Mouse (Mus musculus) stomach, postnatal 0 days (tissue): ENCODE measurements around the gene Ccdc3. TPM values are rescaled to one million over a fixed set of nuclear protein-coding genes. Genes with fewer than 3 reads are reported as not detected.

ENCODE experiments used
- ATAC-seq: fragments of 200-750 bp; cut with Nextera tagmentation; 2 replicates; pipeline ENCODE4 v1.8.0; 2017; ENCODE audit not compliant: low FRiP score, low TSS enrichment
- DNase-seq: peaks from one replicate; pipeline ENCODE4 v3.0.0-alpha.2; 2016; ENCODE audit warnings: low spot score
- H3K27ac ChIP-seq: fragments of 300-500 bp; sonication (generic); replicated peaks from 2 replicates; pipeline ENCODE4 v1.5.1; 2014; ENCODE audit warnings: mild to moderate bottlenecking, control low read depth
- H3K27me3 ChIP-seq: fragments of 300-500 bp; sonication (generic); 2 replicates; pipeline ENCODE4 v1.6.1; 2014; ENCODE audit warnings: low read length; ENCODE audit not compliant: control insufficient read depth, insufficient read depth
- H3K36me3 ChIP-seq: fragments of 300-500 bp; sonication (generic); 2 replicates; pipeline ENCODE4 v1.6.1; 2014; ENCODE audit warnings: low read length, mixed read lengths; ENCODE audit not compliant: control insufficient read depth, insufficient read depth
- H3K4me1 ChIP-seq: fragments of 300-500 bp; sonication (generic); replicated peaks from 2 replicates; pipeline ENCODE4 v1.6.1; 2014; ENCODE audit warnings: antibody characterized with exemption; ENCODE audit not compliant: control insufficient read depth, insufficient read depth
- H3K4me2 ChIP-seq: fragments of 300-500 bp; sonication (generic); replicated peaks from 2 replicates; pipeline ENCODE4 v1.6.1; 2014; ENCODE audit warnings: low read depth, mild to moderate bottlenecking, control low read depth, moderate library complexity
- H3K4me3 ChIP-seq: fragments of 300-500 bp; sonication (generic); 2 replicates; pipeline ENCODE4 v1.5.1; 2014; ENCODE audit warnings: low read depth, low read length, control low read depth
- H3K9ac ChIP-seq: fragments of 300-500 bp; sonication (generic); 2 replicates; pipeline ENCODE4 v1.6.1; 2014; ENCODE audit warnings: mild to moderate bottlenecking, low read length, control low read depth, mixed read lengths
- H3K9me3 ChIP-seq: fragments of 300-500 bp; sonication (generic); 2 replicates; pipeline ENCODE4 v1.6.1; 2016; ENCODE audit warnings: low read length; ENCODE audit not compliant: control insufficient read depth
- CTCF ChIP-seq: IDR thresholded peaks from 2 replicates; pipeline ENCODE4 v1.5.1; 2016; ENCODE audit warnings: antibody characterized with exemption, low read depth, mild to moderate bottlenecking, moderate library complexity
- EP300 ChIP-seq: optimal IDR thresholded peaks from 2 replicates; pipeline ENCODE3; 2016; ENCODE audit warnings: antibody characterized with exemption
- WGBS: fragments of 180-500 bp; shearing (Covaris S2); extraction: QIAGEN DNeasy Blood & Tissue Kit; methylation state at CpG from one replicate; pipeline ENCODE4 v1.1.7; 2014; 5-methylcytosine and 5-hydroxymethylcytosine counted together
- polyA plus RNA-seq: library from polyadenylated mRNA; unstranded; fragments of >200 nt; fragmentation: Nextera tagmentation; extraction: Ambion mirVana; gene quantifications from 2 replicates; pipeline ENCODE4 v1.2.1, GENCODE M21; 2015

Ccdc3 gene
- polyA plus RNA-seq, 1 experiment from 2014 or later, result 24.4 TPM

DNA sequence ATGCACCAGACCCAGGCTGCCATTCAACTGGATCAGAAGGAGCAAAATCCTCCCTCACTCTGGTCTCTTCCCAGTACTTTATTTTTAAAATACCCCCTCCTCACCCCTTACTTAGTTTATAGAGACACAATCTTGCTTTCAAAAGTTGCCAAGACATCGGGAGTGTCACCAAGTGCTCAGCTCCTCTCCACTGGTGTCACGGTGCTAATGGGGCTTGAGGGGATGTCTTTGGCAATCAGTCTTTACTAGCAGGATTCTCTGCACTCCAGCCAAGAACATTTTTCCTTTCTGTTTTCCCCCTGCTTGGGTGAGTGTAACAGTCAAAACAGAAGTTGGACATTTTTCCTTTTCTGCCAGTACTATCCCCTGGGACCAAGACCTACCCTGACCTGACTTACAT, 10.3 kb downstream of the Ccdc3 start:
- no peak for DNase-seq
- Histone ChIP-seq H3K9me3 (no peaks in the 10 kb centered on the region), H3K27me3 (no peaks in the 10 kb centered on the region), H3K36me3 (no peaks in the 10 kb centered on the region), H3K4me2 (0 out of 2 replicates have a peak overlapping the region, but pooled peaks have one; percentile 2), H3K4me1 (no peaks in the 10 kb centered on the region), H3K9ac (no peak overlapping the region), H3K4me3 (no peak overlapping the region), H3K27ac (no peak overlapping the region)
- 40% methylated on average over 2 of the region's 2 CpGs for WGBS
- no peak for ATAC-seq
- TF ChIP-seq EP300, result no peak
- TF ChIP-seq CTCF, result no peak

DNA sequence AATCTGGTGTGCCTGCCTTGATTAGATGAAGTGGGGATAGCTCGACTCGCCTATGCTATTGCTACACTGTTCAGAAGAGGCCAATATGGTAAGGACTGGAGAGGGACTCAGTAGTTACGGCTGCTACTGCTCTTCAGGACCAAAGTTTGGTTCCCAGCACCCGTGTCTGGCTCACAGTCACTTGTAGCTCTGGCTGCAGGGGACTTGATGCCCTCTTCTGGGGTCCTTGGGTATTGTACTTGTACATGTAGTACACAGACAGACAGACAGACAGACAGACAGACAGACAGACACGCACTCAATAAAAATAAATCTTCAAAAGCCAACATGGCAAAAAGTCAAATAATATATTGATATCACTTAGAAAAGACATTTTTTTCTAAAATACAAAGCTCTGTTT, 17.1 kb downstream of the Ccdc3 start:
- ATAC-seq, result no peak
- no peak for DNase-seq
- Histone ChIP-seq H3K4me3 (no peak overlapping the region), H3K4me2 (no peak overlapping the region), H3K36me3 (no peaks in the 10 kb centered on the region), H3K27ac (no peak overlapping the region), H3K9ac (no peak overlapping the region), H3K9me3 (no peaks in the 10 kb centered on the region), H3K4me1 (no peaks in the 10 kb centered on the region), H3K27me3 (no peaks in the 10 kb centered on the region)
- TF ChIP-seq EP300 (no peak), CTCF (no peak)
- 94% methylated on average over 5 of the region's 5 CpGs for WGBS

DNA sequence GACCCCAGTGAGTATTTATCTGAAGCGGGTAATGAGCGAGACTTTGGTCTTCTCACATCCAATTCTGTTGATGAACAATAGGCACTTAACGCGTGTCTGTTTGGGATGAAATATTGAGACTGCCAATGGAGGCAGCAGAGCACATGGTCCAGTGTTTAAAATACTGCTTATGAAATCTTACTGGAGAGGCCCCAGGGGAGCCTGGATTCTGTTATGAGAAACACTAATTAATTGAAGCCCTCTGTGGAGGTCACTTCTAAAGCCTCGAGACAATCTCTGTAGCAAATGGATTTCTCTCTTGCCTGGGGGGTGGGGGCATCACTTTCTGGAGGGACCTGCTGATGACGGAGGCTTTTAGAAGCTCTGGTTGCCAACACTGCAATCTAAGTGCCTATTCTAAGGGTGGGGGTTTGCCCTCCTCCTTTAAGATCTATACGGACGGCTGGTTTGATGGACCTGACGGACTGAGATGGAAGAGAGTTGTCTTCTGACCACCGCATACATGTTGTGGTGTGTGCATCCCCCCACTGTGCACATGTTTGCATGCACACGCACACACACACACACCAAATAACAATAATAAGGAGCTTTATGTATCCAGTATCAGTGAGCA, 22.8 kb downstream of the Ccdc3 start:
- Histone ChIP-seq H3K9me3 (no peaks in the 10 kb centered on the region), H3K4me1 (no peaks in the 10 kb centered on the region), H3K4me2 (no peak overlapping the region), H3K27me3 (no peaks in the 10 kb centered on the region), H3K36me3 (no peaks in the 10 kb centered on the region), H3K27ac (no peak overlapping the region), H3K4me3 (no peak overlapping the region), H3K9ac (no peak overlapping the region)
- no peak for ATAC-seq
- peak; percentile 22; the same call in 1 of the 2 replicates for TF ChIP-seq CTCF
- TF ChIP-seq EP300, result no peak
- WGBS, result 66% methylated on average over 11 of the region's 11 CpGs
- DNase-seq, result no peak

DNA sequence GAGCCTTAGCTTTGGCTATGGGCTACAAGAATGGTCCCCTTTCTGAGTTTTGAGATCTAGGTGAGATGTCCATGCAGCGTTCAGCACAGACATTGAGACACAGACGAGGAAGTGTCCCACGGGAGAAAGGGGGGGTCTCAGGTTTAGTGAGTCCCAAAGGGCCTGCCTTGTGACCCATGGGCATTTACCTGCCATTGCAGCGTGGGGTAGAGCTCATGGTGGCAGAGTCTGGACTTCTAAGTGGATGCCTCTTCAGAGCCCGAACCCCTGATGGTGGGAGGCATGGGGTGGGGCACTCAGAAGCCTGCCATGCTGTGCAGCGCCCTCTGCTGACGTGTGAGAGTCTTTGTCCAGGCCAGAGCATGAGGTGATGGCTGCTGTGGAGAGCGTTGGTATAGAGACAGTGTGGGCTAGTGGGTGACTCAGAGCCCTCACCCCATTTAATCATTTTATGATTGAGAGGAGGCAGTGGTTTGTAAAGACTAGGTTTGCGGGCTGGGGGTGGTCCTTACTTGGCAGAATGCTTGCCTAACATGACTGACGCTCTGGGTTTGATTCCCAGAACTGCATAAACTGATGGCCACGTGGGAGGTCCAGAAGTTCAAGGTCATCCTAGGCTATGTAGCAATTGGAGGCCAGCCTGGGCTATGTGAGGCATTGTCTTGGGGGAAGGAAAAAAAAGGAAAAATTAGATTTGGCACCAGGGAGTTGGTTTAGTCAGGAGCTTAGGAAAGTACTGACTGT, 23.6 kb downstream of the Ccdc3 start:
- H3K4me2 ChIP-seq, result no peak overlapping the region
- H3K9ac ChIP-seq, result no peak overlapping the region
- peak; percentile 16 for DNase-seq
- no peaks in the 10 kb centered on the region for H3K4me1 ChIP-seq
- TF ChIP-seq CTCF, result peak; percentile 62
- no peak for TF ChIP-seq EP300
- H3K36me3 ChIP-seq, result no peaks in the 10 kb centered on the region
- no peaks in the 10 kb centered on the region for H3K9me3 ChIP-seq
- ATAC-seq, result peak; percentile 38; the same call in 1 of the 2 replicates
- WGBS, result 69% methylated on average over 11 of the region's 11 CpGs
- H3K4me3 ChIP-seq, result no peak overlapping the region
- no peak overlapping the region for H3K27ac ChIP-seq
- no peaks in the 10 kb centered on the region for H3K27me3 ChIP-seq

DNA sequence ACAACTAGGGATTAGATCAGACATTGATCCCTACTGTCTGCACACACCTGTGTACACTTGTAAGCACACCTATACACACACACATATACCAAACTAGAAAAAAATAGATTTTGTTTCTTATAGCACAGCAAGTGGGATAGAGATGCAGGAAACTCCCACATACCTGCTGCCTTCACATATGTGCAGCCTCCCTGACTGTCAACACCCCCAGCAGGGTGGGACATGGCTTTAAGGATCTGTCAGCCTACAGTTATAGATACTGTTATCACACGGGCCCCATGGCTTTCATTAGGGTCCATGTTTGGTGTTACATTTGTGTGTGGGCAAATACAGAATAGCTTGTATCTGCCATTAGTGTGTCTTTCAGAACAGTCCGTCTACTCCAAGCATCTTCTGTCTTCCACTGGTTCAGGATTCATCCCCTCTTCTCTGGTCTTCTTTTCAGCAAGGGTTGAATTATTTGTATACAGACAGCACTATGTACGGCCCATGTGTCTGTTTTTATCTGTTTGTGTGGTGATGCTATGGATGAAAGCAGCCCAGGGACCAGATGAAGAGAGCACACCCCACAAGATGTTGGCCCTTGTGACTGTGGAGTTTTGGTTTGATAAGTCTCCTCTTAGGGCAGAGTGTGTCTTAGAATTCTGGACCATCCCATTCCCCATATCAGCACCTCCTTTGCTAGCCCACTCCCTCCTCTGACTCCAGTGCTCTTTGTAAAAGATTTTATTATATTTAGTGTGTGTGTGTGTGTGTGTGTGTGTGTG, 24.5 kb downstream of the Ccdc3 start:
- Histone ChIP-seq H3K4me3 (no peak overlapping the region), H3K27ac (no peak overlapping the region), H3K27me3 (no peaks in the 10 kb centered on the region), H3K9ac (no peak overlapping the region), H3K4me1 (no peaks in the 10 kb centered on the region), H3K4me2 (no peak overlapping the region), H3K36me3 (no peaks in the 10 kb centered on the region), H3K9me3 (no peaks in the 10 kb centered on the region)
- TF ChIP-seq CTCF, result no peak
- no peak for TF ChIP-seq EP300
- 76% methylated on average over 3 of the region's 3 CpGs for WGBS
- DNase-seq (no peak), ATAC-seq (no peak)

DNA sequence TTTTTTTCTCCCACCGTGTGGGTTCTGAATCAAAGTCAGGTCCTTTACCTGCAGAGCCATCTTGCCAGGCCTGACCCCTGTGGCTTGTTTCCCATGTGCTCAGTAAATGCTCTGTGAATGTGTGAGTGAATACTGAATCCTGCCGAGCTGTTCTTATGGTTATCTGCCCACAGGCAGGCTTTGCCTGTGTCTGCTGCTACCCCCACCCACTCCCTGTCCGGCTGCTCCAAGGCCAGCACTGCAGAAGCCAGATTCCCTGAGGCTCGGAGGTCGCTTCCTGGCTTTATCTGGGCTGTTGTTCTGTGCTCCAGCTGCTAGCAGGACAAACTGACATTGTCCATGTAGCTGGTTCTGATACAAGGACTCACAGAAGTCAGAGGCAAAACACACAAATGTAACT, 25.2 kb downstream of the Ccdc3 start:
- WGBS, result 45% methylated on average over 5 of the region's 5 CpGs
- no peaks in the 10 kb centered on the region for H3K27me3 ChIP-seq

More for the DNA sequence above, 25.2 kb downstream of the Ccdc3 start:
- no peak overlapping the region for H3K4me2 ChIP-seq
- no peaks in the 10 kb centered on the region for H3K4me1 ChIP-seq
- no peak for ATAC-seq
- no peak for DNase-seq
- no peaks in the 10 kb centered on the region for H3K36me3 ChIP-seq
- H3K4me3 ChIP-seq, result no peak overlapping the region
- H3K27ac ChIP-seq, result no peak overlapping the region
- TF ChIP-seq CTCF, result no peak
- TF ChIP-seq EP300, result no peak
- H3K9me3 ChIP-seq, result no peaks in the 10 kb centered on the region
- no peak overlapping the region for H3K9ac ChIP-seq
